Comparison of ENCODE assay signal across 9 mouse cellular contexts in the genomic region with DNA sequence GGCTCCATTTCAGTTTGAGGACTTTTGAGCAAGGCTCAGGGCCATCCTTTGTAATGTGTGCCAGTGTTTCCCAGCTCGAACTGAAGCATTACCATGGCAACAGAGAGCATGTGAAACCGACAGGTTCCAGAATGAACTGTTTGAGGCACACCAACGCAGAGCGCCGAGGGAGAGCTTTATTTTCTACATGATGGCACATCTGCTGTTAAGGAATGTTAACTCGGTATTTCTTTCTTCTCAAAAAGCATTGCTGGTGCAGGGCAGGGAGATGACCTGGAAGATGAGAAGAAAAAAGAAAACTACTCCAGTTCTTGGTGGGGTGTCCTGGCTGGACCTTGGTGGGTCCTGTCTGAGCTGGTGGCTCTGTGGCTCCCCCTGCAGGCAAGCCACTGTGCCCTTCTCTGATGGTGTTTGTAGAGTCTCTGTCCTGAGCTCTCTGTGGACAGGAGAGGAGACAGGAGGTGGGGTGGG.
A peak's percentile ranks its signal among the peaks of the same experiment; 100 is the strongest.
DNase-seq lines count a peak whose midpoint lies in the region; TF ChIP-seq lines count a peak whose summit lies in the region.
"Had no signal": no experiment of that assay in that cellular context is flagged by ENCODE, and none has a peak within 500 bp of the region (broad histone marks: within the 10 kb centered on the region; RNA-seq: fewer than 3 reads in every experiment).

No protein-coding gene starts in this region.

- no peak overlapping the region for H3K27ac ChIP-seq in liver, adult 2 months (replicated peaks; ENCODE audit: insufficient read depth, low read depth, low read length)
- H3K27ac ChIP-seq: heart, embryonic 15.5 days had no signal

- DNase-seq in liver, adult 2 months (ENCODE audit: extremely low read depth, low read depth, low spot score): peak; percentile 44
- DNase-seq in liver: no peak
- peak; percentile 56 for DNase-seq in adrenal gland, postnatal 10 days
- DNase-seq in frontal cortex, postnatal 14 days (ENCODE audit: low spot score in 2 of 2): peak; percentile 65 to 70
- DNase-seq in left cerebral cortex, postnatal 10 days (ENCODE audit: extremely low spot score in 1 of 2, low spot score in 2 of 2): peak; percentile 56 to 81
- peak; percentile 78 to 88 for DNase-seq in right cerebral cortex, postnatal 36 days (ENCODE audit: low spot score in 2 of 2)
- no peak for DNase-seq in urinary bladder, postnatal 36 days (ENCODE audit: low spot score in 2 of 2)
- DNase-seq in lung, postnatal 14 days: no peak

- no peaks in the 10 kb centered on the region for H3K79me2 ChIP-seq in liver, adult 2 months (ENCODE audit: control insufficient read depth, insufficient read depth, low read length)

- TF ChIP-seq POLR2A in liver, adult 2 months (IDR thresholded peaks at IDR 0.05; ENCODE audit: extremely low read depth, insufficient read depth, low read length): no peak

- peaks cover 3% of the 10 kb centered on the region for H3K4me1 ChIP-seq in liver, adult 2 months (ENCODE audit: control insufficient read depth, insufficient read depth, low read length)
- H3K4me1 ChIP-seq: heart, embryonic 15.5 days had no signal

- no peak overlapping the region for H3K4me3 ChIP-seq in liver, adult 2 months (ENCODE audit: insufficient read depth, low read depth, low read length)
- H3K4me3 ChIP-seq: heart, embryonic 15.5 days had no signal

- TF ChIP-seq CTCF in liver, adult 2 months (IDR thresholded peaks at IDR 0.05; ENCODE audit: low read depth, low read length): peak; percentile 76

- 75% methylated on average over 6 of the region's 6 CpGs for WGBS in liver, adult 2 months

- H3K9ac ChIP-seq in liver, adult 2 months (ENCODE audit: low read depth, low read length): no peak overlapping the region
- H3K9ac ChIP-seq: heart, embryonic 15.5 days had no signal

- H3K27me3 ChIP-seq in liver, adult 2 months (ENCODE audit: control insufficient read depth, insufficient read depth, low read length): no peaks in the 10 kb centered on the region
- H3K27me3 ChIP-seq: heart, embryonic 15.5 days had no signal

- no peaks in the 10 kb centered on the region; the same call in 1 of the 2 replicates for H3K36me3 ChIP-seq in liver, adult 2 months (ENCODE audit: control insufficient read depth, insufficient read depth, low read length)
- H3K36me3 ChIP-seq: heart, embryonic 15.5 days had no signal

- intact Hi-C loops in left cerebral cortex, postnatal 10 days (cut with DNase I): no loop called here

Comparison
In these comparisons a context has a peak if more than half of its experiments do, and no peak if none do; other contexts are left out.
1. DNase-seq: peak in liver, adult 2 months (single experiment), adrenal gland, postnatal 10 days (single experiment), frontal cortex, postnatal 14 days (2 of 2), left cerebral cortex, postnatal 10 days (2 of 2) and right cerebral cortex, postnatal 36 days (2 of 2); none in liver (single experiment), urinary bladder, postnatal 36 days (0 of 2) and lung, postnatal 14 days (single experiment).